Mouse (Mus musculus): Measurements from ENCODE around the gene Cntnap1.
"Not testable (repeated sequence)": the region's sequence is repeated elsewhere in the genome, so short reads cannot be mapped to it uniquely, and the experiment has no call there.

Gene Cntnap1

GRCm38 (mm10) chr11:101170354-101170810 lies at the start of gene Cntnap1:
Gene Cntnap1, plus strand, starts transcription at chr11:101170523.
- POLR2A ChIA-PET = interaction anchor here in 3 of 4 experiments (0.5 to 4.6 kb wide), 36 partner anchors 7 to 594 kb away, joined by 3 to 27 read pairs (median 4); partner anchors contain the start of genes Stat3 (in 3 of the 3), Coasy (in 2 of the 3), Retreg3 (in 2 of the 3) and Rpl27 (in 2 of the 3)
- CTCF ChIA-PET = interaction anchor here (0.6 to 8.3 kb wide), 12 partner anchors 9 to 272 kb away, joined by 3 to 135 read pairs (median 4); partner anchors contain the start of genes Psmc3ip (in 1 of the 4) and Rpl27 (in 1 of the 4)

DNA sequence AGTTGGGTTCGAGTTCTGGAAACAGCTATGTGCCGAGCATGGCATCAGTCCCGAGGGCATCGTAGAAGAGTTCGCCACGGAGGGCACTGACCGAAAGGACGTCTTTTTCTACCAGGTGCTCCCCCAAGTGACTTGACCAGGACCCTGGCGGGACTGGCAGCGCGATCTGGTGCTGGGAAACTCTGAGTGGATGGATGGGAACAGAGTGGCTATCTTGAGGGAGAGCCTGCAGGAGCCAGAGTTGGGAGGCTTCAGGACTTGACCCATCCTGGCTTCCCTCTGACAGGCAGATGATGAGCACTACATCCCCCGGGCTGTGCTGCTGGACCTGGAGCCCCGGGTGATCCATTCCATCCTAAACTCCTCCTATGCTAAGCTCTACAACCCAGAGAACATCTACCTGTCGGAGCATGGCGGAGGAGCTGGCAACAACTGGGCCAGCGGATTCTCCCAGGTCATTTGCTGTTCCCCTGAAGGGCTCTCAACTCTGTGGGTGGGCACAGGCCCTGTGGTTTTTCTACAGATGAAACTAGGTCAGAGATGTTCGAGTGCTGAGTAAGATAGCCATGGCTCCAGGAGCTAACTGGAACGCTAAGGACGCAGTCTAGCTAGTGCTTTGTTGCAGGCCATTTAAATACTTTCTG lies 49.7 kb upstream of the Cntnap1 start:
- CTCF ChIA-PET = interaction anchor here in 3 of 4 experiments (0.6 to 1.8 kb wide), 16 partner anchors 11 to 181 kb away, joined by 3 to 13 read pairs (median 5); partner anchors contain the start of genes Psmc3ip (in 2 of the 3), Becn1 (in 1 of the 3), Ccr10 (in 1 of the 3) and Cntd1 (in 1 of the 3)
- POLR2A ChIA-PET = interaction anchor here (0.5 to 3.5 kb wide), 64 partner anchors 8 to 801 kb away, joined by 3 to 23 read pairs (median 4); partner anchors contain the start of genes Cntd1 (in 2 of the 4), Cntnap1 (in 2 of the 4), Coa3 (in 2 of the 4) and Mlx (in 2 of the 4)

DNA sequence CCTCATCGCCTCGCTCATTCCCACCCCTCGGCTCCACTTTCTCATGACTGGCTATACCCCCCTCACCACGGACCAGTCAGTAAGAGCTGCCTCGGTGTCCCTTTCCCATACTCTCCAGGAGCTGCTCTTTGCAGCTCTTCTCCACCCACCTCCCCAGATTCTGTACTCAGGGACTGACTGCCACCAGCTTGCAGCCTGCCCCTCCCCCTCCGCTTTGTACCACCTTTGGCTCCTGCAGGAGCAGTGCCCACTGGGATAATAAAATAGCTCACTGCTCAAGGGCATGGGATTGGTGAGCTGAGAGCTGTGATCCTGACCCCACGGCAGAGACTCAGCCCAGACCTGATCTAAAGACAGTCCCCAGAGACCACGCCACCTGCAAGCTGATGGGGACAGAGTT lies 45.8 kb upstream of the Cntnap1 start:
- CTCF ChIA-PET = interaction anchor here in 2 of 4 experiments (1.5 to 1.9 kb wide), 2 partner anchors 52 to 56 kb away, joined by 5 to 6 read pairs; no protein-coding TSS in a partner anchor
- POLR2A ChIA-PET = interaction anchor here in 1 of 4 experiments (1.2 to 1.4 kb wide), 2 partner anchors 24 to 36 kb away, joined by 3 to 4 read pairs; no protein-coding TSS in a partner anchor

GRCm38 (mm10) chr11:101125008-101125407 lies 45.3 kb upstream of the Cntnap1 start:
- POLR2A ChIA-PET = not testable (repeated sequence)
- CTCF ChIA-PET = interaction anchor here in 1 of 4 experiments (1.9 kb wide), 1 partner anchor 52 kb away, joined by 5 read pairs; no protein-coding TSS in a partner anchor

DNA sequence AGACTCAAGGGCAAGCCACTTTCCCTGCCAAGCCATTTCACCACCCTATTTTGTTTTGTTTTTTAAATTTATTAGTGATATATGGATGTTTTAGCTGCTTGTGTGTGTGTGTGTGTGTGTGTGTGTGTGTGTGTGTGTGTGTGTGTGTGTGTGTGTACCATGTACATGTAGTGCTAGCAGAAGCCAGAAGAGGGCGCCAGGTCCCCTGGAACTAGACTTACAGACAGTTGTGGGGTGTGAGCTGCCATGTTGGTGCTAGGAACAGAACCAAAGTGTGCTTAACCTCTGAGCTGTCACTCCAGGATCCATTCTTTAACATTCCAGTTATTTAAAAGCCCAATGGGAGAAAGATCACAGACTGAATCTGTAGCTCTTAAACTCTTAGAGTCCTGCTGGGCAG lies 43.2 kb upstream of the Cntnap1 start:
- POLR2A ChIA-PET = interaction anchor here (0.6 to 1.5 kb wide), 7 partner anchors 10 to 425 kb away, joined by 3 to 8 read pairs (median 3); partner anchors contain the start of genes Brca1 (in 1 of the 4), Cntd1 (in 1 of the 4), Coa3 (in 1 of the 4) and Nbr1 (in 1 of the 4)

GRCm38 (mm10) chr11:101128996-101129577 lies 41.2 kb upstream of the Cntnap1 start:
- CTCF ChIA-PET = interaction anchor here (0.6 to 1.3 kb wide), 9 partner anchors 14 to 311 kb away, joined by 3 to 8 read pairs (median 4); partner anchors contain the start of gene Becn1 (in 1 of the 4)
- POLR2A ChIA-PET = interaction anchor here in 3 of 4 experiments (0.6 to 1.6 kb wide), 4 partner anchors 9 to 119 kb away, joined by 4 to 12 read pairs (median 6); partner anchors contain the start of genes Retreg3 (in 1 of the 3) and Tubg1 (in 1 of the 3)

More for the DNA sequence above, 43.2 kb upstream of the Cntnap1 start:
- CTCF ChIA-PET = interaction anchor here (0.6 to 1.9 kb wide), 30 partner anchors 8 to 1196 kb away, joined by 3 to 17 read pairs (median 3); partner anchors contain the start of genes Becn1 (in 1 of the 4) and Psmc3ip (in 1 of the 4)

- POLR2A ChIA-PET = interaction anchor here in 1 of 4 experiments (0.9 to 1.4 kb wide), 2 partner anchors 9 to 10 kb away, joined by 3 read pairs; partner anchors contain the start of genes Retreg3 and Tubg1
- CTCF ChIA-PET = interaction anchor here in 2 of 4 experiments (0.7 to 3.8 kb wide), 4 partner anchors 44 to 792 kb away, joined by 3 to 135 read pairs (median 26); partner anchors contain the start of genes Ccr10 (in 2 of the 2), Becn1 (in 1 of the 2), Cntnap1 (in 1 of the 2) and Plekhh3 (in 1 of the 2)
Observed at GRCm38 (mm10) chr11:101130056-101130756, 40.1 kb upstream of the Cntnap1 start.

DNA sequence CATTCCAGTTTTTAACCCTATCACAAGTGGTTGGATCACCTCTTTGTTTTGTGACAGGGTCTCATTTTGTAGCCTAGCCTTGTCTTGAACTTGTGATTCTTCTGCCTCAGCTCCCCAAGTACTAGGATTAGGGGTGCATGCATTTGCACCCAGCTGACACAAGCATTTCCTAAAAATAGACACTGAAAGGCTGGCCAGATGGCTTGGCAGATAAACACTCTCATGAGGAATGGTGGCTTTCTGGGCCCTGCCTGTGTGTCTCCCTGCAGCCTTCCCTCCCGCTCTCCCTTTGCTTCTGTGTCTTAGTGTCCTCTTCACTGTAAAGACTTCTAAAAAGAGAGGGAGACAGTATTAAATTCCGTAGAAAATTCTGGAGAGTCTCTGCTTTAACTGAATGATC lies 39.1 kb upstream of the Cntnap1 start:
- CTCF ChIA-PET = interaction anchor here (0.6 to 3.8 kb wide), 43 partner anchors 10 to 801 kb away, joined by 3 to 135 read pairs (median 4); partner anchors contain the start of genes Ccr10 (in 3 of the 4), Plekhh3 (in 2 of the 4), Retreg3 (in 2 of the 4) and Tubg1 (in 2 of the 4)
- POLR2A ChIA-PET = interaction anchor here (0.6 to 2.2 kb wide), 19 partner anchors 10 to 1390 kb away, joined by 3 to 16 read pairs (median 4); partner anchors contain the start of genes Retreg3 (in 2 of the 4), Tubg1 (in 2 of the 4), Ccr10 (in 1 of the 4) and Cntnap1 (in 1 of the 4)

DNA sequence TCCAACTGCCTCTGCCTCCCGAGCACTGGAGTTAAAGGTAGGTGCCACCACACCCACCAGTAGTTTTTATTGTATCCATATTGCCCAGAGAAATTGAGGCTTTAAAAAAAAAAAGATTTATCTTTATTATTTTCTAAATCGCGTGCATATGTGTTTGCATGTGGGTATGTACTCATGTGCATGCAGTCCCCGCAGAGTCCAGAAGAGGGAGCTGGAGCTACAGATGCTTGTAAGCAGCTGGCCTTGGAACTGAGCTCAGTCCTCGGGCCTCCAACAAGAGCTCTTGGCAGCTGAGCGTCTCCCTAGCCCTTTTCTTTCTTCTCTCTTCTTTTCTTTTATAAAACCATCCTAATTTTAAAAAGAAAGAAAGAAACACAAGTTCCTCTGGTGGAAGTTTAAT lies 38.6 kb upstream of the Cntnap1 start:
- ChIA-PET CTCF (interaction anchor here (0.5 to 3.8 kb wide), 78 partner anchors 9 to 1969 kb away, joined by 3 to 135 read pairs (median 4); partner anchors contain the start of genes Ccr10 (in 3 of the 4), Plekhh3 (in 3 of the 4), Retreg3 (in 3 of the 4) and Tubg1 (in 3 of the 4)), POLR2A (interaction anchor here (0.6 to 2.2 kb wide), 24 partner anchors 9 to 1389 kb away, joined by 3 to 16 read pairs (median 4); partner anchors contain the start of genes Retreg3 (in 3 of the 4), Tubg1 (in 3 of the 4), Ccr10 (in 1 of the 4) and Cntnap1 (in 1 of the 4))

DNA sequence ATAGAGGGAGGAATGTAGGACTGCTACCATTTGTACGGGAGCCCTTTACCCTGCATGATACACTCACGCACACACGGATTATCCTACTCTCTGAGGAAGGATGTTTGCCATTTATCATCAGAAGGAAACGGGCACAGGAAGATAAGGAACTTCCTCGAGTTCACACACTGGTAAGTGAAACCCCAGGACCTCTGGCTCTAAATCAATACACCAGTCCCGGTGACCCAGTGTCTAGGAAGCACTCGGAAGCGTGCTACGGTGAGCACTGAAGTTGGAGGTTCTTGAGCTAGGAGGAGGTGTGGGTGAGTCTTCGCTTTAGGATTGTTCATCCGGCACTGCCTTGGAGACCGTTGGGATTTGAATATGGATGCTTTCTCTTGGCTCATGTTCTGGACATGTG lies 37.3 kb upstream of the Cntnap1 start:
- ChIA-PET CTCF (interaction anchor here (0.7 to 3.8 kb wide), 9 partner anchors 38 to 68 kb away, joined by 5 to 135 read pairs (median 19); partner anchors contain the start of genes Ccr10 (in 2 of the 4), Plekhh3 (in 2 of the 4), Cntnap1 (in 1 of the 4) and Mlx (in 1 of the 4)), POLR2A (interaction anchor here in 3 of 4 experiments (0.7 to 2.2 kb wide), 5 partner anchors 15 to 495 kb away, joined by 3 to 16 read pairs (median 5); partner anchors contain the start of genes Cntnap1 (in 1 of the 3) and Plekhh3 (in 1 of the 3))

DNA sequence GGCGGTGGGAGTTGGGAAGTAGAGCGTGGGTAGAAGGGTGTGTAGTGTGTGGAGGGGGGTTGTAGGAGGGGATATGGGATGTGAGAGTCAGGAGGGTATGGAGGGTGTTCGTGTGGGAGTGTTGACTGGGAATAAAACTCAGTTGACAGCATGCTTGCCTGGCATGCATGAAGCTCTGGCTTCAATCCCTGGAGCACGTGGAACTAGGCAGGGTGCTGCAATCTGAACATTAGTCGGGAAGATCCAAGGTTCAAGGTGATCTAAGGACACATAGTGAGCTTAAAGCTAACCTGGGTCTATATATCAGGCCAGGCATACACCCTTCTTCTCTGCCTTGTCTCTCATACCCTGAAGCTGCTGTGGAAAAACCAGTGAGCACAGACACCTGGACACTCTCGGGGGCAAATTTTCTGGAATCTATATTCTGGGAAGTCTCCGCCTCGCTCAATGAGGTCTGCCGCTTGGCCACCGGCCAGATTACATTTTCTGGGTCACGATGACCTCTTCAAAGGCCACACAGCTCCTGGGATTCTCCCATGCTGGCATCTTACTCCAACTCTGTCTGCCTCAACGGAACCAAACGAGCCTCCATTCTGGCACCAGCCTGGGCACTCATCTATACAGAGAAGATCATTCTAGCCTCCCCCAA lies 36.0 kb upstream of the Cntnap1 start:
- ChIA-PET CTCF (interaction anchor here in 2 of 4 experiments (0.6 to 0.8 kb wide), 6 partner anchors 17 to 373 kb away, joined by 3 to 4 read pairs (median 4); partner anchors contain the start of gene Rpl27 (in 1 of the 2)), POLR2A (interaction anchor here in 3 of 4 experiments (0.5 to 1.3 kb wide), 5 partner anchors 14 to 325 kb away, joined by 3 to 5 read pairs (median 3); partner anchors contain the start of genes Retreg3 (in 1 of the 3), Rpl27 (in 1 of the 3) and Tubg1 (in 1 of the 3))

DNA sequence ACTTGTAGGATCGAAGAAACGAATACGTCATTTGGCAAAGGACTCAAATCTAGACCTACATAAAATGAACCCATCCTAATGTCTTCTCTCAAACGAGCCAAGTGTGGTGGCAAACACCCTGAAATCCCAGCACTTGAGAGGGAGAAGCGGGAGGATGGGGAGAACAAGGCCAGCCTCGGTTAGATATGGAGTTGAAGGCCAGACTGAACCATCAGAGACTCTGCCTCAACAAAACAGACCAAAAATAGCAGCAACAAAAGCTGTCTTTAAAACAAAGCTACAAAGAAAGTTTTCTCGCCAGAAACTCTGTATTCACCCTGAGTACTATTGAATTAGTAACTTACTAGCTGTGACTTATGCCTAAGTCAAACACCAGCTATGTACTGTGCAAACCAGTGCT lies 33.3 kb upstream of the Cntnap1 start:
- ChIA-PET POLR2A (interaction anchor here in 3 of 4 experiments (0.6 to 3.6 kb wide), 6 partner anchors 17 to 817 kb away, joined by 3 to 12 read pairs (median 5); partner anchors contain the start of genes Retreg3 (in 2 of the 3), Tubg1 (in 2 of the 3), Cntnap1 (in 1 of the 3) and Plekhh3 (in 1 of the 3)), CTCF (interaction anchor here in 1 of 4 experiments (1.2 kb wide), 1 partner anchor 39 kb away, joined by 4 read pairs; no protein-coding TSS in a partner anchor)

- POLR2A ChIA-PET = interaction anchor here in 3 of 4 experiments (0.7 to 3.6 kb wide), 8 partner anchors 19 to 327 kb away, joined by 3 to 12 read pairs (median 4); partner anchors contain the start of genes Plekhh3 (in 2 of the 3), Cntnap1 (in 1 of the 3), Retreg3 (in 1 of the 3) and Rnd2 (in 1 of the 3)
- CTCF ChIA-PET = interaction anchor here (0.6 to 1.7 kb wide), 8 partner anchors 11 to 80 kb away, joined by 3 to 8 read pairs (median 3); partner anchors contain the start of genes Naglu (in 1 of the 4) and Plekhh3 (in 1 of the 4)
Observed at GRCm38 (mm10) chr11:101138536-101139181, 31.7 kb upstream of the Cntnap1 start.

- POLR2A ChIA-PET = interaction anchor here in 3 of 4 experiments (0.6 to 1.8 kb wide), 9 partner anchors 9 to 304 kb away, joined by 3 to 6 read pairs (median 3); partner anchors contain the start of genes Retreg3 (in 1 of the 3) and Tubg1 (in 1 of the 3)
- CTCF ChIA-PET = interaction anchor here in 3 of 4 experiments (0.5 to 3.1 kb wide), 6 partner anchors 9 to 300 kb away, joined by 3 to 10 read pairs (median 4); no protein-coding TSS in a partner anchor
Observed at GRCm38 (mm10) chr11:101140164-101140819, 30.0 kb upstream of the Cntnap1 start.

All from embryonic stem cell, embryonic (primary cell).